Mouse (Mus musculus) CH12.LX (cell line): ENCODE results near the gene Ttll8. TPM values are rescaled to one million over a fixed set of nuclear protein-coding genes. Genes with fewer than 3 reads are reported as not detected.

Source experiments
- DNase-seq: peaks from one replicate; pipeline ENCODE4 v3.0.0-alpha.2; 2013; ENCODE audit errors: extremely low read depth
- H3K27ac ChIP-seq: 2 replicates; pipeline ENCODE4 v1.5.1; 2012; ENCODE audit warnings: low read depth, mild to moderate bottlenecking, control low read depth, moderate library complexity; ENCODE audit not compliant: insufficient read depth
- H3K27me3 ChIP-seq: replicated peaks from 2 replicates; pipeline ENCODE3; 2012; ENCODE audit warnings: inconsistent platforms
- H3K36me3 ChIP-seq, 2 experiments: replicated peaks in 1 of 2; 2 replicates each; pipeline versions ENCODE3 to v1.6.1; 2012; ENCODE audit warnings: inconsistent platforms in 1 of 2, low read length in 1 of 2, mild to moderate bottlenecking in 1 of 2, mixed read lengths in 1 of 2, moderate library complexity in 1 of 2; ENCODE audit not compliant: control insufficient read depth in 1 of 2, insufficient read depth in 1 of 2
- H3K4me1 ChIP-seq, 2 experiments: 2 replicates each; pipeline ENCODE4 v1.6.1; 2012; ENCODE audit warnings: inconsistent platforms in 1 of 2, moderate library complexity in 1 of 2; ENCODE audit not compliant: insufficient read depth in 2 of 2, control insufficient read depth in 1 of 2
- H3K4me2 ChIP-seq: 2 replicates; pipeline ENCODE4 v1.6.1; 2012; ENCODE audit warnings: low read depth, mild to moderate bottlenecking, control low read depth; ENCODE audit not compliant: poor library complexity, insufficient read depth, severe bottlenecking
- H3K4me3 ChIP-seq, 3 experiments: fragments of 150-350 bp in 1 of 3; sonication (generic) in 1 of 3; replicated peaks in 1 of 3; 2 replicates each; pipeline versions ENCODE3 to v1.5.1; 2011 to 2012; ENCODE audit warnings: low read depth in 2 of 3, low read length in 2 of 3, mild to moderate bottlenecking in 2 of 3, moderate library complexity in 2 of 3, control low read depth in 1 of 3, improper control_type of control experiment in 1 of 3, inconsistent platforms in 1 of 3, mixed read lengths in 1 of 3; ENCODE audit not compliant: poor library complexity in 1 of 3
- H3K79me2 ChIP-seq: replicated peaks from 2 replicates; pipeline ENCODE4 v1.6.1; 2012; ENCODE audit warnings: mild to moderate bottlenecking, moderate library complexity; ENCODE audit not compliant: control insufficient read depth, poor library complexity, insufficient read depth, severe bottlenecking; ENCODE audit errors: extremely low read depth
- H3K9ac ChIP-seq: 2 replicates; pipeline ENCODE4 v1.6.1; 2012; ENCODE audit warnings: low read depth, mild to moderate bottlenecking, control low read depth, moderate library complexity; ENCODE audit not compliant: insufficient read depth
- H3K9me3 ChIP-seq: replicated peaks from 2 replicates; pipeline ENCODE3; 2012; ENCODE audit warnings: low read length, inconsistent platforms, mixed read lengths
- BHLHE40 ChIP-seq: IDR thresholded peaks from 2 replicates; pipeline ENCODE4 v1.6.1; 2011; ENCODE audit warnings: mild to moderate bottlenecking, low read depth, low read length, improper control_type of control experiment
- CTCF ChIP-seq, 2 experiments: IDR thresholded peaks in 1 of 2; conservative IDR thresholded peaks in 1 of 2; 2 replicates each; pipeline ENCODE4 v1.5.1; 2011 to 2012; ENCODE audit warnings: low read depth in 2 of 2, low read length in 2 of 2, improper control_type of control experiment in 1 of 2, inconsistent platforms in 1 of 2, mild to moderate bottlenecking in 1 of 2, moderate library complexity in 1 of 2
- ELF1 ChIP-seq: IDR thresholded peaks from 2 replicates; pipeline ENCODE4 v1.6.1; 2014; ENCODE audit warnings: low read depth, mild to moderate bottlenecking, inconsistent platforms, low read length, improper control_type of control experiment
- EP300 ChIP-seq: IDR thresholded peaks from 2 replicates; pipeline ENCODE4 v1.6.1; 2011; ENCODE audit warnings: low read length, improper control_type of control experiment
- GABPA ChIP-seq: IDR thresholded peaks from 2 replicates; pipeline ENCODE4 v1.6.1; 2012; ENCODE audit warnings: low read depth, low read length, improper control_type of control experiment, inconsistent platforms; ENCODE audit not compliant: insufficient replicate concordance
- HCFC1 ChIP-seq: IDR thresholded peaks from 2 replicates; pipeline ENCODE4 v1.6.1; 2012; ENCODE audit warnings: low read depth, mild to moderate bottlenecking, inconsistent platforms, low read length, improper control_type of control experiment
- IRF4 ChIP-seq: IDR thresholded peaks from 2 replicates; pipeline ENCODE4 v1.6.1; 2014; ENCODE audit warnings: low read depth, mild to moderate bottlenecking, inconsistent platforms, low read length, improper control_type of control experiment
- MAX ChIP-seq: IDR thresholded peaks from 2 replicates; pipeline ENCODE4 v1.6.1; 2011; ENCODE audit warnings: low read length, improper control_type of control experiment
- MAZ ChIP-seq: IDR thresholded peaks from 2 replicates; pipeline ENCODE4 v1.6.1; 2012; ENCODE audit warnings: low read depth, mild to moderate bottlenecking, inconsistent platforms, low read length, improper control_type of control experiment, moderate library complexity
- MEF2A ChIP-seq: IDR thresholded peaks from 2 replicates; pipeline ENCODE4 v1.6.1; 2014; ENCODE audit warnings: low read depth, mild to moderate bottlenecking, inconsistent platforms, low read length, improper control_type of control experiment, borderline replicate concordance
- MYC ChIP-seq: IDR thresholded peaks from 2 replicates; pipeline ENCODE4 v1.6.1; 2011; ENCODE audit warnings: low read depth, mild to moderate bottlenecking, improper control_type of control experiment, low read length
- POLR2A ChIP-seq: IDR thresholded peaks from 2 replicates; pipeline ENCODE4 v1.6.1; 2011; ENCODE audit warnings: low read depth, mild to moderate bottlenecking, improper control_type of control experiment, low read length
- POLR2AphosphoS2 ChIP-seq: IDR thresholded peaks from 2 replicates; pipeline ENCODE4 v1.6.1; 2011; ENCODE audit warnings: low read depth, low read length, improper control_type of control experiment
- RAD21 ChIP-seq: IDR thresholded peaks from 2 replicates; pipeline ENCODE4 v1.6.1; 2011; ENCODE audit warnings: low read depth, mild to moderate bottlenecking, low read length, improper control_type of control experiment, moderate library complexity
- SIN3A ChIP-seq: IDR thresholded peaks from 2 replicates; pipeline ENCODE4 v1.6.1; 2012; ENCODE audit warnings: low read length, improper control_type of control experiment, inconsistent platforms
- SMC3 ChIP-seq: IDR thresholded peaks from 2 replicates; pipeline ENCODE4 v1.6.1; 2011; ENCODE audit warnings: low read depth, low read length, improper control_type of control experiment
- USF1 ChIP-seq: IDR thresholded peaks from 2 replicates; pipeline ENCODE4 v1.6.1; 2014; ENCODE audit warnings: low read depth, mild to moderate bottlenecking, inconsistent platforms, low read length, improper control_type of control experiment
- ZC3H11A ChIP-seq: IDR thresholded peaks from 2 replicates; pipeline ENCODE4 v1.6.1; 2012; ENCODE audit warnings: low read depth, mild to moderate bottlenecking, inconsistent platforms, low read length, improper control_type of control experiment
- dilution Hi-C: fragments of 300-500 bp; cut with MboI; formaldehyde crosslinking; loops from 2 replicates; pipeline ENCODE4 v1.14.3; 2020; ENCODE audit warnings: low sequenced_read_pairs; ENCODE audit not compliant: extremely low pct_unique_long_range_greater_than_20kb, extremely low pct_ligation_motif_present
- in situ Hi-C: fragments of 300-500 bp; cut with MboI; formaldehyde crosslinking; loops from 3 replicates; pipeline ENCODE4 v1.14.3; 2019; ENCODE audit warnings: low sequenced_read_pairs, low pct_ligation_motif_present, low pct_unique_long_range_greater_than_20kb, mixed read lengths
- polyA plus RNA-seq: library from polyadenylated mRNA; unstranded; fragments of >175 nt; gene quantifications from 2 replicates; pipeline ENCODE4 v1.2.1, GENCODE M21; 2012; ENCODE audit warnings: low read depth; ENCODE audit not compliant: insufficient read length
- total RNA-seq, 2 experiments: library from RNA; depleted of rRNA; stranded (reverse); fragments of 300-350 nt in 1 of 2; fragments of >200 nt in 1 of 2; gene quantifications; 2 replicates each; pipeline ENCODE4 v1.2.3; 2012 to 2014

Ttll8 gene
- total and polyA plus RNA-seq, 3 experiments, result not detected

- TF ChIP-seq MYC (no peak), MAX (no peak), POLR2A (no peak), POLR2AphosphoS2 (no peak), GABPA (no peak), MEF2A (no peak), CTCF (conservative IDR thresholded peaks at IDR 0.05 in 1 of 2, IDR thresholded peaks at IDR 0.05 in 1 of 2; ENCODE audit: low read depth in 2 of 2, low read length in 2 of 2) (no peak)
- DNase-seq, result no peak
- in situ Hi-C loops (no loop called here), dilution Hi-C loops (no loop called here)
- H3K4me2 ChIP-seq, result no peak overlapping the region
- no peaks in the 10 kb centered on the region for H3K36me3 ChIP-seq
- no peaks in the 10 kb centered on the region for H3K4me1 ChIP-seq
- no peaks in the 10 kb centered on the region for H3K79me2 ChIP-seq
- no peak overlapping the region for H3K4me3 ChIP-seq
- H3K27me3 ChIP-seq, result peaks cover 90% of the 10 kb centered on the region
- no peak overlapping the region for H3K9ac ChIP-seq
- H3K27ac ChIP-seq, result no peak overlapping the region
- no peaks in the 10 kb centered on the region for H3K9me3 ChIP-seq
Observed at GRCm38 (mm10) chr15:89000367-89000766, 46.1 kb upstream of the Ttll8 start.

DNA sequence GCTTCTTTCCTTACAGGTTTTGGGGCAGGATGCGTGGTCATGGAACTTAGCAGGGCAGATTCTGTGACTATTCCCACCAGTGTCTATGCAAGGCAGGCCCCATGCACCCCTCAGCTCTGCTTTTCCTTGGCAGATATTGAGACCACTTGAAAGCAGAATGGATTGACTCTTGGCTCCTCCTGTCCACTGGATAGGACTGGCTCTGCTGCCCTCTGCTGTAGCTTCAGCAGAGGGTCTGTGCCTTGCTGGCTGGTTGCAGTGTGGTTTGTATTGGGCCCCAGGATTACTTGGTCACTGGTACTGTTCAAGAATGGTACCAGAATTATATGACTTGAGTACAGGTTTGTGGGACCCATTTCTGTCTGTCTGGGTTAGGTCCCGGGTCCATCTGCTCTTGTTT lies 44.9 kb upstream of the Ttll8 start:
- no peaks in the 10 kb centered on the region for H3K79me2 ChIP-seq
- TF ChIP-seq BHLHE40, result no peak
- peak; percentile 12 for TF ChIP-seq RAD21
- peak; percentile 17 for TF ChIP-seq SMC3
- no peak for TF ChIP-seq ZC3H11A
- peak in 1 of 2 experiments; percentile 31; a peak in 1 of 4 replicates for TF ChIP-seq CTCF (conservative IDR thresholded peaks at IDR 0.05 in 1 of 2, IDR thresholded peaks at IDR 0.05 in 1 of 2; ENCODE audit: low read depth in 2 of 2, low read length in 2 of 2)
- TF ChIP-seq MAX, result no peak
- no peak for TF ChIP-seq MAZ
- TF ChIP-seq SIN3A, result no peak
- no peak for TF ChIP-seq HCFC1
- no peak for TF ChIP-seq ELF1
- no peak for TF ChIP-seq IRF4
- no peak for TF ChIP-seq EP300
- TF ChIP-seq USF1, result no peak
- TF ChIP-seq, all 38 proteins: peak for 3
- dilution Hi-C loops (no loop called here), in situ Hi-C loops (no loop called here)
- no peaks in the 10 kb centered on the region for H3K4me1 ChIP-seq
- H3K9me3 ChIP-seq, result no peaks in the 10 kb centered on the region
- no peak overlapping the region for H3K4me3 ChIP-seq
- H3K27me3 ChIP-seq, result peaks cover 88% of the 10 kb centered on the region
- no peak overlapping the region for H3K9ac ChIP-seq
- H3K4me2 ChIP-seq, result no peak overlapping the region
- no peak overlapping the region for H3K27ac ChIP-seq
- no peaks in the 10 kb centered on the region for H3K36me3 ChIP-seq
- no peak for DNase-seq
